Mouse (Mus musculus) thymus, adult 18-20 months (tissue): ENCODE results near the gene Slc2a5.

ENCODE experiments used
- DNase-seq, 2 experiments: peaks; one replicate each; pipeline ENCODE4 v3.0.0; 2022; ENCODE audit warnings: mixed read lengths in 2 of 2

Slc2a5 gene

GRCm38 (mm10) chr4:150146286-150146685, 27.2 kb downstream of the Slc2a5 start:
- no peak for DNase-seq

- DNase-seq = no peak
Observed at GRCm38 (mm10) chr4:150151045-150151444, 32.0 kb downstream of the Slc2a5 start.

- DNase-seq = no peak
Observed at GRCm38 (mm10) chr4:150152483-150152882, 33.4 kb downstream of the Slc2a5 start.

DNA sequence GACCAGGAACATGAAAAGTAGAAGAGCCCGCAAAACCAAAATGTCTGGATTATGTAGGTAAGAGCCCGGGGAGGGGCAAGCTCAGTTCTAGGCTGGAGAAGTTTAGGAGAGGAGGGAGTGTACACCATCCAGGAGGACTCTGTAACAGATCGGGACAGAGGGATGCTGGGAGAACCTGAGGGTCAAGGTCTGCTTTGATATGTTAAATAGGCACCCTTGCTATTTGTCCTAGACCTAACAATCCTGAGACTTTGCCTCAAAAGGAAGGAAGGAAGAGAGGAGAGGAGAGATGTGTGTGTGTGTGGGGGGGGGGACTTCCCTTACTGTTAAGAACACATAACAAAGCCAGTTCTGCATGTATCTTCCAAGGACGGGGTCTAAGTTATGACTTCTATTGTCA, 36.2 kb downstream of the Slc2a5 start:
- DNase-seq = no peak

DNA sequence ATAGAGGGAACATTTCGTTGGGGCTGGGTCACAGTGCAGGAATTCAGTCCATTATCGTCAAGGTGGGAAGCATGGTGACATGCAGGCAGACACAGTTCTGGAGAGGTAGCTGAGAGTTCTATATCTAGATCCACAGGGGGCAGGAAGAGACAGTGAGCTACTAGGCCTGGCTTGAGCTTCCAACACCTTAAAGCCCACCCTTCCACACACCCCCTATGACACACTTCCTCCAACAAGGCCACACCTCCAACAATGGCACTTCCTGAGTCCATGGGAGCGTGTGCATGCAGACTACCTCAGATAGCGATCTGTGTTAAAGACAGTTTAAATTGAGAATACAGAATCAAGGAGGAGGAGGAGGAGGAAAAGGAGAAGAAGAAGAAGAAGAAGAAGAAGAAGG, 36.6 kb downstream of the Slc2a5 start:
- DNase-seq = no peak

DNA sequence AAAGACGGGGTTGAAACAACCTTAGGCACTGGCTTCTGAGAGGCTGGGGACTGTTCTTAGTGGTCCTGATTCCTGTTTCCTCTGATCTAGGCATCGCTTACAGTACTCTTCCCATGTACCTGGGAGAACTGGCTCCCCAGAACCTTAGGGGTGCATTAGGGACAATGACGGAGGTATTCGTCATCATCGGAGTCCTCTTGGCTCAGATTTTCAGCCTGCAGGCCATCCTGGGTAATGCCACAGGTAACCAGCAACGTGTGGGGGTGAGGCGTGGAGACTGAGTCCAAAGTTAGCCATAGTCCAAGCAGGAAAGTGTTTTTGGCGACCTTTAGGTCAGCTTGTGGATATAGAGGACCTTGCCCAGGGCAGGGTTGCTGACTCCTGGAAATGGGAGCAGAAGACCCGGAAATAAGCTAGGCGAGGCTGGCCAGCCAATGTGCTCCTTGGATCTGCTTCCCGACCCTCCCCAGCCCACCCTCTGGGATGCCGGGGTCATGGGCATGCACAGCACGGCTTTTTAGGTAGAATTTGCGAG, 38.3 kb downstream of the Slc2a5 start:
- DNase-seq = no peak

DNA sequence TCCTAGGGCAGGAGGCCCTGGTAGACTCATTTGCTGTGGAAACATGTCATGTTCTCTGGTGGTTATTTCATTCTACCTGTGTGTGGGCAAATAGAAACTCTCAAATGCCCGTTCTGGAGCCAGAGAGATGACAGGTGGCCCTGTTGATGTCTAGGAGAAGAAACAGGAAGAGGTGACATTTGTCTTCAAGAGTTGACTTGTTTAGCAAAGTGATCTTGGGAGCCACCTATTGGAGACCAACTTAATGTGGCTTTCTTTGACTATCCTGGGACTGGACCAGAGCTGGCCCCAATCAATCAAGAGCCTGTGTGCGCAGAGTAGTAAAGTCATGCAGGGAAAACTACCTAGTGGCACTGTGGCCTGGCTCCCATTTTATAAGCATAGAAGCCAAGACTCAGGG, 40.4 kb downstream of the Slc2a5 start:
- DNase-seq = no peak

- DNase-seq = no peak
Observed at GRCm38 (mm10) chr4:150162561-150163169, 43.6 kb downstream of the Slc2a5 start.

GRCm38 (mm10) chr4:150164875-150165274, 45.8 kb downstream of the Slc2a5 start:
- no peak for DNase-seq

- no peak for DNase-seq
Observed at GRCm38 (mm10) chr4:150168406-150168805, 49.3 kb downstream of the Slc2a5 start.

- DNase-seq = no peak
Observed at GRCm38 (mm10) chr4:150172107-150172506, 53.0 kb downstream of the Slc2a5 start.

- DNase-seq = no peak
Observed at GRCm38 (mm10) chr4:150173281-150173680, 54.2 kb downstream of the Slc2a5 start.

DNA sequence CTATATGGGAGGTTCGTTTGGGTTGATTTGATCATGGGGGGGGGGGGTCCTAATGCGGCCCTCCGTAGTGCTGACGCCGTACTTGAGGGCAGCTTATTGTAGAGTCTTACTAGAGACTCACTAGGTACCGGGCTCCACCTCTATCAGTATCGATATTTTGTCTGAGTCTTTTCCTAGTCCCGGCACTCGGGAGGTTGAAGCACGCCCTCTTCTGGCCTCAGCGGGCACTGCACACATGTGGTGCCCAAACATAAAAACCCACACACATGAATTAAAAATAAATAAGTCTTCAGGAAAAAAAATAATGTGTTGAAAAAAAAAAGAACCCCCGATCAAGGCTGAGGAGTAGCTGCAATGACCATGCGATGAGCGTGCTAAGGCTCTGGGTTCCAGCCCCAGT, 54.9 kb downstream of the Slc2a5 start:
- no peak for DNase-seq

DNA sequence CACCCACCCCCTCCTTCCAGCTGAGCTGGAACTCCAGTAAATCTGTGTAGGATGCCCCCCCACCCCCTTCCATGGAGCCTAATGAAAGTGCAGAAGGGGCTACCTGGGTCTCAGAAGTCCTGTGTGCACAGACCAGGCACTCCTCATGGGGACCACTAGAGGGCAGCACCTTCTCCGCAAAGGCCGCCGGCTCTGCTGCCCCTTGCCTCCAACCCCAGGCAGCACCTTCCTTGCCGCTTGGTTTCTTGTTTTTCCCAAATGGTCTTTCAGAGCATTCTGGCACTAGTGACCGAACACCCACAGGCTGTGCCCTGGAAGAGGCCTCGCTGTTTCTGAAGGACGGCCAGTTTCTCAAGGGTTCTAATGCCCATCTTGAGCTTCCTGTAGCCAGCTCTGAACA, 57.5 kb downstream of the Slc2a5 start:
- no peak for DNase-seq

- DNase-seq = no peak
Observed at GRCm38 (mm10) chr4:150177122-150177521, 58.0 kb downstream of the Slc2a5 start.

DNA sequence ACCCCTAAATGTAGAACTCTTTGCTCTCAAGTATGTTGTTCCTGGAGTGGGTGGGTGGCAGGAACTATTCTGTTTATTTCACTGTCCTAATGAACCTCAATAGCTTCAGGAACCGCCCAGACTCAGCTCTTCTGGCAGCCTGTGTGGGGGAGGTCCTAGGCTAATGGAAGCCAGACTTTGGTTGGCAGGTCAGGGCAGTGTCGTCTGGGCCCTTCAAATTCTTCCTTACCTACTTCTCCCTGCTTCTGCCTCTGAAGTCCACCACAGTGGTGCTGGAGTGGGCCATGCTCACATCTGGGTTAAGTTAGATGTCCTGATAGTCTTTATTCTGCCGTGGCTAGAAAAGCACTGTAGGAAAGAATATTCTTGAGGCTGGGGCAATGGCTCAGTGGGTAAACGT, 59.0 kb downstream of the Slc2a5 start:
- no peak for DNase-seq

DNA sequence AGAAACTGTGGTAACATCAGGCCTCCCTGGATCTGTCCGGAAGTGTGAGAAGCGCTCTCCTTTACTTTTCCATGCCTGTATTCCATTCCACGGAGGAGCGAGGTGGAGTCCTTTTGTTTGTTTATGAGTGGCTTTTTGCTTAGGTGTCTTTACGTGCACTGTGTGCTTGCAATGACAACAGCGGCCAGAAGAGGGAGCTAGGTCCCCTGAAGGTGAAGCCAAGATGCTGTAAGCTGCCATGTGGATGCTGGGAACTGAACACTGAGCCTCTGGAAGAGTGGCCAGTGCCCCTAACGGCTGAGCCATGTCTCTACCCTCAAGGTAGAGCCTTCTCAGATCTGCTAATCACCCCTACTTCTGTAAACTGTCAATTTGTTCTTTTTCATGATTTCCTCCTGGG, 62.2 kb downstream of the Slc2a5 start:
- no peak for DNase-seq

- DNase-seq = no peak
Observed at GRCm38 (mm10) chr4:150188236-150188635, 69.2 kb downstream of the Slc2a5 start.

DNA sequence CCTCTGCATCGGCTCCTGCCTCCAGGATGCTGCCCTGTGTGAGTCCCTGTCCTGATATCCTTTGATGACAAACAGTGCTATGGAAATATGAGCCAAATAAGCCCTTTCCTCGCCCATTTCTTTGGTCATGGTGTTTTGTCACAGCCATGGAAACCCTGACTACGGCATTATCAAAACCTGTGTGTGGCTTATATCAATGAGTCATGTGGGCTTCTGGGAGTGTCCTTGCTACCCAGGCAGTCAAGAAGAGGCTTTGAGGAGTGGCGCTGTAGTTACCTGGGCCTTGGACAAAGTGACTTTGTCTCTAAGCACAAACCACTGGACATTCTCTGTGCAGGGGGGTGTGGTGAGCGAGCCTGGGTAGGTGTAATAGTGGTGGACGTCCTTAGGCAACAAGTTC, 73.1 kb downstream of the Slc2a5 start:
- DNase-seq = no peak
